13 mouse cellular contexts compared by ENCODE assay signal in genomic region chr10:24590546-24590945, GRCm38 (mm10). TPM values are rescaled to one million over a fixed set of nuclear protein-coding genes. Genes with fewer than 3 reads are reported as not detected.
A peak's percentile ranks its signal among the peaks of the same experiment; 100 is the strongest.
DNase-seq lines count a peak whose midpoint lies in the region; ATAC-seq and TF ChIP-seq lines count a peak whose summit lies in the region.
"Had no signal": no experiment of that assay in that cellular context is flagged by ENCODE, and none has a peak within 500 bp of the region (broad histone marks: within the 10 kb centered on the region; RNA-seq: fewer than 3 reads in every experiment).

No protein-coding gene starts in this region.

- ATAC-seq in stomach, postnatal 0 days (ENCODE audit: low FRiP score, low TSS enrichment) = peak; percentile 84
- no peak for ATAC-seq in erythroblast, adult 5-6 weeks (replicated peaks; ENCODE audit: low FRiP score, poor library complexity, severe bottlenecking)

- no peak for TF ChIP-seq EP300 in ES-Bruce4 (IDR thresholded peaks at IDR 0.05; ENCODE audit: insufficient read depth, low read depth, low read length)
- no peak for TF ChIP-seq EP300 in stomach, postnatal 0 days (optimal IDR thresholded peaks at IDR 0.05)

- H3K36me3 ChIP-seq in ES-Bruce4 (ENCODE audit: control insufficient read depth, insufficient read depth, low read length, poor library complexity, severe bottlenecking) (no peaks in the 10 kb centered on the region), ES-E14 (ENCODE audit: control insufficient read depth, insufficient read depth, low read length, poor library complexity, severe bottlenecking) (no peaks in the 10 kb centered on the region)
- H3K36me3 ChIP-seq in stomach, postnatal 0 days (ENCODE audit: control insufficient read depth, insufficient read depth, low read length) = no peaks in the 10 kb centered on the region
- H3K36me3 ChIP-seq: heart, embryonic 10.5 days; heart, embryonic 13.5 days had no signal

- no peak for TF ChIP-seq POLR2A in ES-Bruce4 (IDR thresholded peaks at IDR 0.05; ENCODE audit: insufficient read depth, low read length)
- TF ChIP-seq POLR2A in embryonic fibroblast, embryonic 13.5 days (IDR thresholded peaks at IDR 0.05; ENCODE audit: low read depth, low read length) = no peak

- H3K9ac ChIP-seq in ES-Bruce4 (ENCODE audit: low read depth, poor library complexity, severe bottlenecking) (no peak overlapping the region), ES-E14 (ENCODE audit: insufficient read depth, low read depth, low read length, poor library complexity, severe bottlenecking) (no peak overlapping the region)
- H3K9ac ChIP-seq in stomach, postnatal 0 days (ENCODE audit: low read length) = no peak overlapping the region
- H3K9ac ChIP-seq: forebrain, embryonic 13.5 days; heart, embryonic 13.5 days; hindbrain, embryonic 14.5 days had no signal

- H3K27ac ChIP-seq in ES-Bruce4 (ENCODE audit: insufficient read depth, low read length) = peak overlapping the region; percentile 73
- H3K27ac ChIP-seq in ES-E14 (ENCODE audit: insufficient read depth, low read depth, low read length, poor library complexity, severe bottlenecking) = peak overlapping the region; percentile 79
- peak overlapping the region; percentile 30; the same call in 1 of the 2 replicates for H3K27ac ChIP-seq in embryonic fibroblast, embryonic 13.5 days (ENCODE audit: insufficient read depth, low read length)
- H3K27ac ChIP-seq in stomach, postnatal 0 days (replicated peaks) = no peak overlapping the region
- H3K27ac ChIP-seq: forebrain, embryonic 13.5 days; hindbrain, embryonic 14.5 days; hindbrain, postnatal 0 days had no signal

- 63% methylated on average over 4 of the region's 4 CpGs for WGBS in stomach, postnatal 0 days

- H3K27me3 ChIP-seq in ES-Bruce4 (ENCODE audit: control insufficient read depth, insufficient read depth, low read length, poor library complexity, severe bottlenecking) = no peaks in the 10 kb centered on the region
- no peaks in the 10 kb centered on the region for H3K27me3 ChIP-seq in stomach, postnatal 0 days (ENCODE audit: control insufficient read depth, insufficient read depth, low read length)
- H3K27me3 ChIP-seq: heart, embryonic 13.5 days had no signal

- H3K9me3 ChIP-seq in ES-Bruce4 (replicated peaks; ENCODE audit: control insufficient read depth, insufficient read depth, low read length, poor library complexity, severe bottlenecking) (no peaks in the 10 kb centered on the region), ES-E14 (ENCODE audit: control insufficient read depth, insufficient read depth, low read depth, low read length) (no peaks in the 10 kb centered on the region)
- no peaks in the 10 kb centered on the region for H3K9me3 ChIP-seq in stomach, postnatal 0 days (ENCODE audit: control insufficient read depth, low read length)
- H3K9me3 ChIP-seq: forebrain, embryonic 13.5 days; heart, embryonic 10.5 days; heart, embryonic 13.5 days had no signal

- H3K4me2 ChIP-seq in stomach, postnatal 0 days (replicated peaks; ENCODE audit: low read depth) = no peak overlapping the region
- H3K4me2 ChIP-seq: forebrain, embryonic 13.5 days; heart, embryonic 13.5 days; hindbrain, embryonic 14.5 days had no signal

- peak; percentile 53 for DNase-seq in ES-E14 (ENCODE audit: low read depth, low spot score)
- peak; percentile 25 for DNase-seq in stomach, postnatal 0 days (ENCODE audit: low spot score)
- DNase-seq in gastrocnemius, adult 18-20 months (ENCODE audit: low spot score) = no peak
- DNase-seq in heart, adult 8-10 months (ENCODE audit: low spot score) = no peak

- H3K4me3 ChIP-seq in ES-Bruce4 (ENCODE audit: low read depth, low read length) = no peak overlapping the region
- H3K4me3 ChIP-seq in ES-E14 (ENCODE audit: insufficient read depth in 1 of 2, low read depth in 1 of 2, low read length in 2 of 2, poor library complexity in 1 of 2, severe bottlenecking in 1 of 2) = no peak overlapping the region
- no peak overlapping the region for H3K4me3 ChIP-seq in embryonic fibroblast, embryonic 13.5 days (ENCODE audit: insufficient read depth, low read length)
- H3K4me3 ChIP-seq in stomach, postnatal 0 days (ENCODE audit: low read depth, low read length) = no peak overlapping the region
- H3K4me3 ChIP-seq: erythroblast, embryonic 14.5 days; forebrain, embryonic 13.5 days; heart, embryonic 10.5 days; heart, embryonic 13.5 days had no signal

- H3K4me1 ChIP-seq in ES-Bruce4 (ENCODE audit: control insufficient read depth, insufficient read depth, low read length) (peaks cover 3% of the 10 kb centered on the region), ES-E14 (ENCODE audit: control insufficient read depth in 2 of 2, insufficient read depth in 2 of 2, low read length in 2 of 2, poor library complexity in 1 of 2) (peaks cover 10 to 13% of the 10 kb centered on the region in 2 experiments; a peak in 3 of 4 replicates)
- H3K4me1 ChIP-seq in embryonic fibroblast, embryonic 13.5 days (ENCODE audit: control insufficient read depth, insufficient read depth, low read length) = peaks cover 21% of the 10 kb centered on the region
- no peaks in the 10 kb centered on the region; the same call in 1 of the 2 replicates for H3K4me1 ChIP-seq in stomach, postnatal 0 days (replicated peaks; ENCODE audit: control insufficient read depth, insufficient read depth)

- TF ChIP-seq CTCF in ES-Bruce4 (IDR thresholded peaks at IDR 0.05; ENCODE audit: low read depth, low read length) = no peak
- no peak for TF ChIP-seq CTCF in embryonic fibroblast, embryonic 13.5 days (IDR thresholded peaks at IDR 0.05; ENCODE audit: borderline replicate concordance, insufficient read depth, low read length)
- TF ChIP-seq CTCF in stomach, postnatal 0 days (IDR thresholded peaks at IDR 0.05; ENCODE audit: low read depth) = no peak

- in situ Hi-C loops in ES-E14 (cut with MboI; ENCODE audit: low sequenced_read_pairs in 2 of 2, unreplicated experiment in 2 of 2) = no loop called here

TF ChIP-seq in ES-E14, 5 proteins besides CTCF, POLR2A, EP300 and RAD21:
- TF ChIP-seq ZNF384 (IDR thresholded peaks at IDR 0.05; ENCODE audit: low read depth, low read length) (no peak), CHD2 (IDR thresholded peaks at IDR 0.05; ENCODE audit: low read depth, low read length) (0 out of 2 replicates have a peak, but pooled peaks have one; percentile 1)

RNA-seq across cellular contexts. Expression of gene Ccn2, which starts 4.7 kb away (rescaled TPM):
- 64.9 and 65.2 TPM in 2 replicates for polyA plus RNA-seq in ES-Bruce4 (2011; ENCODE audit: insufficient read depth, insufficient read length, low read depth, missing spikeins)
- total RNA-seq in ES-E14 (2012; rRNA removed) = 109 and 147 TPM in 2 replicates
- 483 and 1,320 TPM in 2 replicates for polyA plus RNA-seq in embryonic fibroblast, embryonic 13.5 days (2011; ENCODE audit: insufficient read length, low read depth, missing spikeins)
- polyA plus RNA-seq in stomach, postnatal 0 days (2015; fragmentation: Nextera tagmentation; extraction: Ambion mirVana) = 19.6 and 19.7 TPM in 2 replicates
- total RNA-seq in gastrocnemius, adult 18-20 months (2021) = 10 to 100 TPM; 16.5 to 53.2 TPM
- 100 to 1,000 TPM in 1 of 4 experiments, 10 to 100 TPM in 3; 53.9 to 107 (median 63.8) TPM for total RNA-seq in heart, adult 8-10 months (2022)
- 1.7 TPM in 1 of 2 replicates, not detected in the other for total RNA-seq in erythroblast, adult 5-6 weeks (2015; ENCODE audit: low replicate concordance)
- 0.70 TPM in 1 of 2 replicates, not detected in the other for total RNA-seq in erythroblast, adult 5-6 weeks (2017; ENCODE audit: low replicate concordance)
- polyA plus RNA-seq: erythroblast, embryonic 14.5 days had no signal

Comparison
In these comparisons a context has a peak if more than half of its experiments do, and no peak if none do; other contexts are left out.
1. DNase-seq: peak in ES-E14 (single experiment) and stomach, postnatal 0 days (single experiment); none in gastrocnemius, adult 18-20 months (single experiment) and heart, adult 8-10 months (single experiment).
2. RNA of gene Ccn2, which starts 4.7 kb away (total RNA-seq): 109 to 147 TPM in ES-E14, 53.9 to 107 TPM in heart, adult 8-10 months and 16.5 to 53.2 TPM in gastrocnemius, adult 18-20 months; 0.70 to 1.7 TPM in erythroblast, adult 5-6 weeks; every median in the first group is over 4 times any median in the second.